Mouse (Mus musculus) R1 (cell line): ENCODE data around the gene Rd3.

Experiments
- DNase-seq: peaks from one replicate; pipeline ENCODE4 v3.0.0-alpha.2; 2018; ENCODE audit warnings: low read depth, low spot score

Rd3 gene

DNA sequence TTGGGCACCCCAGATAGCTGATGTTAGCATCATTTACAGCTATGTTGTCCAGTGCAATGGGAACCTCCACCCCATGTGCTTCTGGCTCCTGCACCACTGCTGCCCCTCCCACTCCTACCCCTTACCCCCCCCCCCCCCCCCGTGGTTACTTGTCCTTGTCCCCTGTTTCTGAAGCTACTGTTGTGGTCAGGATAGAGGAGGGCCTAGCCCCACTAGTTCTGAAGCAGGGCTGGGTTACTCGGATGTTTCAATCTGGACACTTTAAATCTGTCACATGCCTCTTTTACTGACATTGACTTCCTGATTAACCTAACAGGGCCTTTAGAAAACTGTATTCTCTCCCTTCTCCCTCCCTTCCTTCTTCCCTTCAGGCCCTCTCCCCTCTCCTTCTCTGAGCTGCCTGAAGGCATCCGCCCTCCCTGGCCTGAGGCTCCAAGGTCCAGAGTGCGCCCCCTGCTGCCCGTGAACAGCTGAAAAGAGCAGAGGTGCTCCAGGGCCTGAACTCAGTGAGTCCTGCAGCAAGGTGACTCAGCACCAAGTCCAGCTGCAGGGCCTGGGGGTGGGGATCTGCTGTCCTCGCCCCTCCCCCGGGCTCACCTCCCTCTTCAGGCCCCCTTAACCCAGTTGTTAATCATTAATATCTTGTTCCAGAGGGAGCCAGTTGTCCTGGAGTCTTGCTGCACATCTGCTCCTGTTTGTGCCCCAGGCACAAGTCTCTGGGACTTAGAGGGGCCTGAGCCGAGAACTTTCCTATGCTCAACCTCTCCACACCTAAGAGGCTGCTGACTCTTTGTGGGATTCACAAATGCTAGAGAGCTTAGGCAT lies 13.0 kb upstream of the Rd3 start:
- peak; percentile 93 for DNase-seq

DNA sequence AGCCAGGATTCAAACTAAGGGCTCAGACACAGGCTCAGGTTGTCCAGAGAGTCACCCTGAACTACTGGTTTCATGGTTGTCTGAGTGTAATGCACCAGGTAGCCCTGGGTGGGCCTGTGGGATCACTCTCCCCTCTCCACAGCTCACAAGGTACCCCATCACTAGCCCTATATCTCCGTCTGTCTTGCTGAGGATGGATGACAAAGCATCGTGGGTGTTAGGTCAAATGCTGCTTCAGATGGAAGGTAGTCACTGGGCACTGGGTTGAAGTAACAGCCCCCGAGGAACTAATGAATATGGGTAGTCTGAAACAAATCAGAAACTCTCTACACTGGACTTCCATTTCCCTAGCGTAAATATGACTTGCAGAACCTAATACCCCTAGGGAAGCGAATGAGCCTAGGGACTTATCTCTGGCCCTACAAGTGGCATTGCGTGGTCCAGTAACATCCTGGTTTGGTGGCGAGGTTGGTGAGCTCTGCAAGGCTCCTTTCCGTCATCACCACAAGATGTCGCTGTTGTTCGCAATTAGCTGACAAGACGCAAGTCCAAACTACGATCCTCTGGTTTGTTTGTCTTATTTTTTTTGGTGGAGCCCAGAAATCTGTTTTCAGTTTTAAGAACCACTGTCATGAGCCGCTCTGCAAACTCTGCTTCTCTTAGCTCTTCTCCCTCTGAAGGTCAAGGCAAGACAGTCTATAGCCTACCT lies 12.2 kb upstream of the Rd3 start:
- DNase-seq = peak; percentile 89

GRCm38 (mm10) chr1:191969939-191970338 lies 7.2 kb upstream of the Rd3 start:
- DNase-seq = no peak

GRCm38 (mm10) chr1:191974509-191975405 lies 2.4 kb upstream of the Rd3 start:
- no peak for DNase-seq

DNA sequence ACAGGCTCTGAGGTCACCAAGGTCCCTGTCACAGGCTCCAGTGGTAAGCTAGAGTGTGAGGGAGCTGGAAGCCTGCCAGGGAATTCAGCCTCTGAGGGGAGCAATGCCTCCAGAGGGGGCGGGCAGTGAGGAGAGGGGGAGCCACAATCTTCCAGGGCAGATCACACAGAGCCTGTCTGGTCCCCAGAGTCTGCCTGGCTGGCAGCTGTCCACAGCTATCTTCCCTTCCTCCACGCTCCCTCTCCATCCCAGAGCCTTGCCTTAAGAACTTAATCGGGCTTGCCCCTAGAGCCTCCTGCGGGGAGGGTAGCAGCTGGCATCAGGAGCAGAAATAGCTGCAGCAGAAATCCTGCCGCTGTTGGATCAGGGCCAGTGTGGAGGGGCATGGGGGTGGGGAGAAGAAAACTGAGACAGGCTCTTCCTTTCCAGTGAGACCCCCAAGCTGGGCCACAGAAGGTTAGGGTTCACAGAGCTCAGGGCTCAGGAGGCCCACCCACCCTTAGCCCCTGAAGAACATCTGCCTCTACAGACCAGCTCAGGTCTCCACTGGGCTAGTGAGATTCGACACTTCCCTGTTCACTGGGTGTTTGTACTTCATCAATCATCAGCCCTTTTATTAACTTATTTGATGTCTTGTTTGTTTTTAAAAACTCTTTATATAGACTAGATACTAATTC lies 4.4 kb downstream of the Rd3 start:
- no peak for DNase-seq

- DNase-seq = no peak
Observed at GRCm38 (mm10) chr1:191986674-191987480, 9.7 kb downstream of the Rd3 start.

DNA sequence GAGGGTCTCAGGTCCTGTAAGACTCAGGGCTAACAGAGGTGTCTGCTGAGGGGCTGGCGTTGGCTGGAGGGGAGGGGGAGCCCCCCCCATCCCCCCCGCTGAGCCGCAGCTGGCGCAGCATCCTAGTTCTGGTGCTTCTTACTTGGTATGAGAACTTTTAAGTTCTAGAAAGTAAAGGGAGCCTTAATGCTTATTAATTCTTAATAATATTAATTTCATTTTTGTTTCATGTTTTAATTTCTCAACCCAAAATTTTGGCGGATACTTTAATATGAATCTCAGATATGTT lies 10.3 kb downstream of the Rd3 start:
- no peak for DNase-seq

DNA sequence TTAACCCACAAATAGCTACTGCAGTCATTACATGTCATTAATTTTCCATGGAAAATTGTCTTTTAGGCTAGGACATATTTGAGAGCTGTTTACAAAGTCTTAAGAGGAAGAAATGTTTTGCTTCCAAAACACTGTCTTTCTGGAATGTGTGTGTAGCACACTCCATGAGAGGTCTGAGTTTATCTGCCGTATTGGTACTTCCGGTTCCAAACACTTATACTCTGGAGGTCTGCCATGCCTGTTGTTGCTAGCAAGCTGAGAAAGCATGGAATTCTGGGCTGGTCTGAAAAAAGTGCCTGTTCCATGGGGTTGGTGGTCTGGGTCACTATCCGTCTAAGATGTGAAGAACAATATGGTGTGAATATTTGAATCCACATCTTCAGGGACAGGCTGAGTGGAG lies 11.5 kb downstream of the Rd3 start:
- DNase-seq = no peak

GRCm38 (mm10) chr1:191989060-191989459 lies 11.9 kb downstream of the Rd3 start:
- DNase-seq = no peak

GRCm38 (mm10) chr1:191989994-191990393 lies 12.8 kb downstream of the Rd3 start:
- DNase-seq = peak; percentile 96

DNA sequence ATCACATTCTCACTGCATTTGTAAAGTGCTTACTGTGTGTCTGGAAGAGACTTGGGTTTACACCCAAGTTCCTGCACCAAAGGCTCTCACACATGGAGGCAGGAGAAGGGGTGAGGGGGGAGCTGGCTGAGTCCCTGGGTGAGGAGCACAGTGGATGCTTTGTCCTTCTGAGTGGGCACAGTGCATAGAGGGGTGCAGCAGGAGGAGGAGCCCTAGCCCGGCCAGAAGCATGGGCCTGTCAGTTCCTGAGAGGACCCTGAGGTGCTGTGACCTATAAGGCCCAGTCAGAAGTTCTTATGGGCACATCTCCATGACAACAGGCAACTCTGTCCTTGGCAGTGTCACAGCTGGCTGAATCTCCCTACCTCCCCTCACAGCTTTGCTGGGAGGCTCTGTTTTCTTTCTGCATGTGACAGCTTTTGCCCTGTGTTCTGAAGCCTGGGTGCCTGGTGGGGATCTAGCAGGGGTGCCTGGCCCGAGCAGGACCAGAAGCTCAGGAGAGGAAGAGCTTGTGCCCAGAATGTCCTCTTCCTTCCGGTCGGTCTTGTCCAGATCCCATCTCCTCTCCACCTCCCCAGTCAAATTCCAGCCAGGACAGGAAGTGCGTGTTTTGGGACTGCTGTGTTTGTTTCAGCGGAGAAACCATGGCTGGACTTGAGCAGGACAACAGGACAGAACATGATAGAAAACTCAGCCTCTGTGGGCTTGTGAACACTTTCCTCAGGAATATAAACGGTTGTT lies 15.0 kb downstream of the Rd3 start:
- DNase-seq = no peak

- no peak for DNase-seq
Observed at GRCm38 (mm10) chr1:191994476-191994875, 17.3 kb downstream of the Rd3 start.

GRCm38 (mm10) chr1:191995488-191995887 lies 18.3 kb downstream of the Rd3 start:
- DNase-seq = peak; percentile 77

GRCm38 (mm10) chr1:191995916-191996315 lies 18.7 kb downstream of the Rd3 start:
- DNase-seq = no peak

DNA sequence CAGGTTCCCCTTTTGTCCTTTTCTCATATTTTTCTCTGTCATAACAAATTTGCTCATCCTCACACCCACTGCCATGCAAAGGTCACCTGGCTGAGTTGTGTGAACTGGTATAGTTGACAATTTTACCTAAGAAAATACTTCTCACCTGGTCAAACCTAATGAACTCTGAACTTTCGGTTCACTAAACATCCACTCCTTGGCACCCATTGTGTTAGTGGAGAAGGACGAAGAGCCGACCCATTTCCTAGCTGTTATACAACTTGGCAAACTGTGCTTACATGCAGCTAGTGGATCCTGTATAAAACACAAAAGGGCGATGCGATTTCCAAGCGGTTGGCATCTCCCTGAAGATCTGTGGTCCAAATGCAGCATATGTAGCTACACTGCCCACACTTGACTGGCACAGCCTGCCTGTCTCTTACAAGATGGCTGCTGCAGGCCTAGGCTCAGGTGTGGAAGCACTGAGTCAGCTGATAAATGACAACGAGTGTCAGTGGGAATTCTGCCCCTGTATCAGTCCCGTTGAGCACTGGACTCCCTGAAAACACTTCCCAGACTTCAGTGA lies 19.5 kb downstream of the Rd3 start:
- no peak for DNase-seq

- DNase-seq = peak; percentile 82
Observed at GRCm38 (mm10) chr1:191999022-191999421, 21.9 kb downstream of the Rd3 start.
